12 mouse cellular contexts compared by ENCODE assay signal in the genomic region with DNA sequence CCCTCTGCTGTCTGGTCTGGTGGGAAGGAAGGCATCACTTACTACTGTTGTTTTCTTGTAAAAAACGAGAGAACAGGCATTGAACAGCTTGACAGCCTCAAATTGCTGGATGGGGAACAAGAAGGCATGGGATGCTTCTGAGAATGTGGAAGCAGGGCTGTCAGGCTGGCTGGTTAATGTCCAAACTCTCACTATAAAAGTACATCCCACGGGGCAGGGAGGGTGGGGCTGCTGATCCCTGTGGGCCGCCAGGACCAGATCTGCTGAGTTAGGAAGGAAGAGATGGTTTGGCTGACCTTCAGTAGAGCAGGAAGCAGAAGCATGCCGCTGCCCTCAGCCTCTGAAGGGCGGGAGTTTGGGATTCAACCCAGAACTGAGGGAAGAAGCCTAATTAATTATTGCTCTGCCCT. TPM values are rescaled to one million over a fixed set of nuclear protein-coding genes. Genes with fewer than 3 reads are reported as not detected.
A peak's percentile ranks its signal among the peaks of the same experiment; 100 is the strongest.
DNase-seq lines count a peak whose midpoint lies in the region; ATAC-seq lines count a peak whose summit lies in the region.
"Had no signal": no experiment of that assay in that cellular context is flagged by ENCODE, and none has a peak within 500 bp of the region (broad histone marks: within the 10 kb centered on the region; RNA-seq: fewer than 3 reads in every experiment).

No protein-coding gene starts in this region.

- no peaks in the 10 kb centered on the region for H3K27me3 ChIP-seq in heart, embryonic 12.5 days (replicated peaks)
- H3K27me3 ChIP-seq: neural tube, embryonic 12.5 days had no signal

- H3K4me2 ChIP-seq in heart, embryonic 12.5 days = peak overlapping the region; percentile 1; the same call in 1 of the 2 replicates
- H3K4me2 ChIP-seq: limb, embryonic 12.5 days had no signal

- H3K4me3 ChIP-seq in heart, embryonic 12.5 days = no peak overlapping the region
- H3K4me3 ChIP-seq: limb, embryonic 12.5 days; neural tube, embryonic 12.5 days had no signal

- ATAC-seq in heart, embryonic 12.5 days (ENCODE audit: insufficient number of reproducible peaks, low FRiP score) = no peak
- ATAC-seq in erythroid progenitor cell, adult 5-6 weeks (replicated peaks; ENCODE audit: low FRiP score, poor library complexity, severe bottlenecking) = no peak

- H3K9ac ChIP-seq in heart, embryonic 12.5 days = no peak overlapping the region; the same call in 1 of the 2 replicates
- H3K9ac ChIP-seq: limb, embryonic 12.5 days; neural tube, embryonic 12.5 days had no signal

- 19% methylated on average over 5 of the region's 5 CpGs for WGBS in heart, embryonic 12.5 days

- no peaks in the 10 kb centered on the region for H3K9me3 ChIP-seq in heart, embryonic 12.5 days (replicated peaks)
- H3K9me3 ChIP-seq: limb, embryonic 12.5 days; neural tube, embryonic 12.5 days had no signal

- H3K4me1 ChIP-seq in heart, embryonic 12.5 days (replicated peaks) = peaks cover 83% of the 10 kb centered on the region

- H3K36me3 ChIP-seq in heart, embryonic 12.5 days = peaks cover 5% of the 10 kb centered on the region; the same call in 1 of the 2 replicates
- H3K36me3 ChIP-seq: limb, embryonic 12.5 days; neural tube, embryonic 12.5 days had no signal

- peak overlapping the region; percentile 79 for H3K27ac ChIP-seq in heart, embryonic 12.5 days (ENCODE audit: poor library complexity, severe bottlenecking)
- H3K27ac ChIP-seq: limb, embryonic 12.5 days; neural tube, embryonic 12.5 days had no signal

- DNase-seq in heart, adult 11 months = peak; percentile 98
- no peak for DNase-seq in heart, postnatal 4 days
- peak; percentile 95 for DNase-seq in kidney, adult 9 months
- DNase-seq in lung, postnatal 10 days = peak; percentile 76
- no peak for DNase-seq in cerebellum, postnatal 4 days (ENCODE audit: low spot score in 2 of 2)
- DNase-seq in layer of hippocampus, adult 11-12 months (ENCODE audit: low spot score) = no peak
- DNase-seq: cerebellum, adult 11 months had no signal

RNA-seq across cellular contexts. Expression of gene Golt1a, which starts 58.0 kb away (rescaled TPM):
- total RNA-seq in heart, postnatal 4 days (2021) = not detected
- not detected in 2 replicates for polyA plus RNA-seq in heart, embryonic 12.5 days (2016; fragmentation: Nextera tagmentation; extraction: Ambion mirVana)
- total RNA-seq in erythroid progenitor cell, adult 5-6 weeks (2015; ENCODE audit: low replicate concordance) = not detected in 2 replicates
- not detected in 2 replicates for total RNA-seq in erythroid progenitor cell, adult 5-6 weeks (2017; ENCODE audit: low replicate concordance)
- total RNA-seq: ES-E14 had no signal
- polyA plus RNA-seq: limb, embryonic 12.5 days; neural tube, embryonic 12.5 days had no signal

Comparison
In these comparisons a context has a peak if more than half of its experiments do, and no peak if none do; other contexts are left out.
1. DNase-seq: peak in heart, adult 11 months (single experiment), kidney, adult 9 months (single experiment) and lung, postnatal 10 days (single experiment); none in heart, postnatal 4 days (single experiment), cerebellum, postnatal 4 days (0 of 2) and layer of hippocampus, adult 11-12 months (single experiment).